Mouse (Mus musculus) right cerebral cortex, adult 2 months (tissue): ENCODE results near the gene Gm572.

Experiments
- DNase-seq, 2 experiments: peaks; one replicate each; pipeline ENCODE4 v3.0.0; 2021 to 2022; ENCODE audit warnings: low spot score in 2 of 2

Gene Gm572

DNA sequence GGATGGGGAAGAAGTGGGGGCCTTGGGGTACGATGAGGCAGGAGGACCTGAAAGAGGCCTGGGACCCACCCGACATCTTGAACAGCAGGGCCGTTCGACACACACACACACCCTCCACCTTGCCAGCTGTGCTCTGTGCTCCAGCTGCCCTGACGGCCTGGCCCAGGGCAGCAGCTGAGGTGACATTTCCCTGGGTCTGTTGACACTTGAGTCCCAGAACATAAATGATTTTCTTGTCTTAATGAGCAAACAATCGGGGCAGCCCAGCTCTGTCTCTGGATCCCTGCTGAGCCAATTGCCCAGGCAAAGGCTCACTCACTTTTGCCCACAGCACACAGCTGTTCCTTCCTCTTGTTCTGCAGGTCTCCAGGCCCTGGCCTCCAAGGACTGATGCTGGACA lies 20.9 kb downstream of the Gm572 start:
- no peak for DNase-seq

DNA sequence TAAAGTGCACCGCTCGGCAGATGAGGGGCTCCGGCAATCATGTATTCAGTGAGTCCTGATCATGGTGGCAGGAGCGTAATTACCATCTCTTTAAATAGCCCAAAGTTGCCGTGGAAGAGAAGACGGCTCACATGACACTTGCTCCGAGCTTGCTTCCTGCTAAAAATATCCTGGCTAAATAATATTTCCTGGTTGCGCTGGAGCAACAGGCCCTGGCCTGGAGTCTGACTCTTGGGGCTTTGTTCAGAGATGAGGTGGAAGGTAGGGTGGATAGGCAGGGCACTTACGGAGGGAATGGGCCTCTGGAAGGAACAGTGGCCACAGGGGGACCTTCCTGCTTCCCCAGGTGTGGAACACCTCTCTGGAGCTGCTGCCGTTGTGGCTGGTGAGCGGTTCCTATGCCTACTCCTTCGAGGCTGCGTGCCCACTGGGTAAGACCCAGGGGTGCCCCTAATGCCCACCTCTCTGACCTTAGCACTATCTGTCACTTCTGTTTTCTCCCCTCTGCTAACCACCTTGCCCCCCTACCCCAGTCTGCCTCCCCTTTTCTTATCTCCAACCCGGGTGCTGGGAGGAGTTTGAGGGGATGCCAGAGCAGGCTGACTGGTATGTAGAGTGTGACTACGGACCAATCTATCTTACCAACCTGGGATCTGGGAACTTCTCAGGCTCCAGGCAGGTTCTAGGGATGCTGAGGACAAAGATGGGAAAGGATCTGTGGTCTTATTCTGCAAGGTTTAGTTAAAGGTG lies 24.1 kb downstream of the Gm572 start:
- DNase-seq: no peak

- DNase-seq: no peak
Measured at GRCm38 (mm10) chr4:148671230-148671947, 28.3 kb downstream of the Gm572 start.

DNA sequence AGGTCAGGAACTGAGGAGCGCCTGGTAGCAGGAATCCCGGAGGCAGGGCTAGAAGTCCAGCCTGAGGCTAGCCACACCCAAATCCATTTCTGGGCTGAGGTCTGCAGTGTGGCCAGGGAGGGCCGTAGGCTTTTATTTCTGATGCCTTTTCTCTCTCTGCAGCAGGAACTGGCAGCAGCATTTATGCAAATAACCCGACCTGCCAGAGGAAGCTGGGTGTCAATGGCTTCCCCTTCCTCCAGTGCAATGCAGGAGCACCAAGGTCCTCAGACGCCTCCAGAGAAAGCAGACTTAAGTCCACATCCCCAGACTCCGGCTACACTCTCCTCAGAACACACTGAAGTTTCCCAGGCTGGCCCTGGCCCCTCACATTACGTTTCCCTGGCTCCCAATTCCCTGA lies 31.9 kb downstream of the Gm572 start:
- no peak for DNase-seq

DNA sequence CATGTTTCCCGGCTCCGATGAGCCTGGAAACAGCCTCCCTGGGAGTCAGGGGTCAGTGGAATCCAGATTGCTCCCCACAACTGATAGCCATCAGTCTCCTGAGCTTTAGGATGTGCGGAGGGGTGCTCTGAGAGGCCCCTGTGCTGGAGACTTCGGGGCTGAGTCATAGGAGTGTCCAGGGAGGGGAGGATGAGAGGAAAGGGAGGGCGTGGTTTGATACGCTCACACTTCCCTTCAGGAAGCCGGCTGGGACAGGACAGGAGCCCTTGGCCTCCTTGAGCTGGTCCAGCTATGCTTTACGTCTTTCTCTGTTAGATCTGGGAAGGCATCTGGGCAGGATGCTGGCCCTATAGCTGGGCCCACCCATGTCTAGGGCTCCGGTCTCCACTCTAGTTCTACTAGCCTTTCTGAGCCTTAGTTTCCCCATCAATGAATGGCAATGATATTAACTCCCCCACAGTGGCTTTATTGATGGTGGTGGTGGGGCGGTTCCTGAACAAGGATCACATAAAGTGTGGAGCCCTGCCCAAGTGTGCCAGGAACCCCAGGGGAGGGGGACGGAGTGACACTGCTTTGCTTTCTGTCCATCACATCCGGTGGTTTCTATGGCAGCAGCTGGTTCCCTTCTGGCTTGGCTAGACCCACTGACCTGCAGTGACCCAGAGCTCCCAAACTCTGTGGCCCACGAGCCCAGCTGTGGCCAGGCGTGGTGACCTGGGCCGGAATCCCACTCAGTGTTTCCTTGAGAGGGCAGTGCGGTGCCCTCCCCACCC lies 33.3 kb downstream of the Gm572 start:
- DNase-seq: no peak

DNA sequence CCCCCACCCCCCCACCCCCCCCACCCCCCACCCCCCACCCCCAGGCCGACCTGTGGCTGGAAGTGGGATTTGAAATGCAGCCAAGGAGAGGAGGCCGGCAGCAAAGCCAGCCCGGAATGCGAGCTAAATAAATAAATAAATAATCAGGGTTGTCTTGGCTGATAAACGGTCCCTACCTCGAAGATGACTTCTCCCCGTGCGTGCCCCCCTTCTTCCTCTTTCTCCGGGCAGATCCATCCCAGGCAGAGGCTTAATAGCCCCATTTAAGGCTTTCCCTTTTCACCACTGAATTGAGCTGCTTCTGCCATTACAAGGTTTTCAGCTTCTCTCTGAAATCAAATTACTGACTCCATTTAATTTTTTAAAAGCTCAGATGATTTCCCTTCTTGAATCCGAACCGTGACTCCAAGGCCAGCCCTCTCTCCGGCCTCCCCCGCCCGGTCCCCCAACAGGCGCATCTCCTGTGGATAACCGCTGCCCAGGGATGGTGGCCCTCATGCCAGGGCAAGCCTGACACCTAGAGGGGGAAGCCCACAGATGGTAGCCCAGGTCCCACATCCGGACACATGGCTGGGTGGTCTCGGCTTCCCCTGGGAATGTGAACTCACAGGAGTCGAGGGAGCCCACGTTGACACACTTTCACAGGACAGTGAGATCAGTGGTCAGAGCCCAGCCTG lies 34.0 kb downstream of the Gm572 start:
- no peak for DNase-seq

- no peak for DNase-seq
Measured at GRCm38 (mm10) chr4:148678105-148678504, 35.0 kb downstream of the Gm572 start.

DNA sequence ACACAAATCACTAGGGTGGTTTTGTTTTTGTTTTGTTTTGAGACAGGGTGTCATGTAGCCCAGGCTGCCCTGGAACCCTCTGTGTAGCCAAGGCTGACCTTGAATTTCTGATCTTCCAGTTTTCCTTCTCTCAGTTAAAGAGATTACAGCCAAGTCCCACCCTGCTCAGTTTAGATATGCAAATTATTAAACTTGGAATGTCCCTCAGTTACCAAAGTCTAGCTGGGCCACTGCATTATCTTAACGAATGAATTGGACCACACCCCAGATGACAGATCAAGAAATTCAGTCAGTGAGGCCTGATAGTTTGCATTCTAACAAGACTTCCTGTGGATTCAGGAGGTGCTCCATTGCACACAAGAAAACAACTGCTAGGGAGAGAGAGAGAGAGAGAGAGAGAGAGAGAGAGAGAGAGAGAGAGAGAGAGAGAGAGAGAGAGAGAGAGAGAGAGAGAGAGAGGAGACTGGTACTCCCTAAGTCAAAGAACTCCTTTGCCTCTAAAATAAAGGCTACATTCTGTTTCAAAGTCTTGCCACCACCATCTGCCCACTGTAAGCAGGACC lies 37.5 kb downstream of the Gm572 start:
- no peak for DNase-seq

GRCm38 (mm10) chr4:148681429-148681828 lies 38.3 kb downstream of the Gm572 start:
- DNase-seq: peak; percentile 51 to 65

GRCm38 (mm10) chr4:148682961-148683360 lies 39.8 kb downstream of the Gm572 start:
- no peak for DNase-seq

DNA sequence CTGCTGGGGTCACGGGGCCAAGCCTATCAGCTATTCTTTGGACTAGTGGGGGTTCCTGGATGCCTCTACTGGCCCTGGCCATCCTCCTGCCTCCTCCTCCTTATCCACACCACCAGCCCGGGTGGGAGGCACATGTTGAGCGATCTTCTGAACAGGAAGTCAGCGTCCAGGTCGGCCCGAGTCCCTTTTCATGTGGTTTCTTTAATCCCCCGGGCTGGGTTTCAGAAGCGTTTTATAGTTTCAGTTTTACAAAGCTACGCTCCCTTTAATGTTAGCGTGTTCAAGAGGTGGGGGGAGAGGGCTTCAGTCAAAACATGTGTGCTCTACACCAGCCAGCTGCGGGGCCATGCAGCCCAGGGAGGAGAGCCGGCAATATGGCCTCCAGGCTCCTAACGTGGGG lies 40.4 kb downstream of the Gm572 start:
- DNase-seq: no peak

GRCm38 (mm10) chr4:148686491-148686941 lies 43.4 kb downstream of the Gm572 start:
- no peak for DNase-seq

- no peak for DNase-seq
Measured at GRCm38 (mm10) chr4:148688091-148688490, 45.0 kb downstream of the Gm572 start.

GRCm38 (mm10) chr4:148691185-148691584 lies 48.1 kb downstream of the Gm572 start:
- DNase-seq: no peak

DNA sequence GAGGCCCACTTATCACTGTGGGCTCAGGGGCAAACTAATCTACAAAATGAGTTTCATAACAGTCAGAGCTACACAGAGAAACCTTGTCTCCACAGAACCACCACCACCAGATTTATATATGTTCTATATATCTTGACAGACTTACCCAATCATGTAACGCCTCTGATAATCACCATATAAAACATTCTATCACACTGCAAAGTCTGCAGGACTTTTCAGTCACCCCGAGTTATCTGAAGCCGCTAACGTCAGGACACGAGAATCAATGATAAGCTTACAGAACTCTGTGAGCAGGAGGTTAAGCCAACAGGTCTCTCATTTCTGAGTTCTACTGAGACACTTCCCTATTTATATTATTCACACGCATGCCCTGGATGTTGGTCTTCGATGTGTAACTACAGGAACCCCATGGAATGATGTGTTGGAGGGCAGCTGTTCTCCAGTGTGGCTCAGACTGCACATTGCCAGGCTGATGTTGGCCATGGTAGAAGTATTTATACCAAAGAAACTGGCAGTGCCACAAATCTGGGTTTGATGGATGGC lies 50.4 kb downstream of the Gm572 start:
- DNase-seq: no peak

DNA sequence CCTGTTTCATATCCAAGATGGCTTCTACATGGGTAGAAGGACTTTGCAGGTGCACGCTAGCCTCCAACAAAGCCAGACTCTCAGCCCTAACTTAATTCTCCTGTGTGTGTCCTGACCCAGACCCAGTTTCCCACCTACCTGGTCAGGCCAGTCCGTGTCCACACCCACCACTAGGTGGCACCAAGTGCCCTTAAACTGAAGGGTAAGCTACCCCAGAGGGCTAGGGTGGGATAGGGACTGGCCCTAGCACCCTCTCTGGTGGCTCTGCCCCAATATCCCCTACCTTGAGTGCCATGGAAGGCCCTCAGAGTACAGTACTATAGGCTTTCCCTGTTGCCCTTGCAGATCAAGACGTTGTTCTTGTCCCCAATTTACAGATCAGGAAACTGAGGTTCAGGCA lies 61.6 kb downstream of the Gm572 start:
- peak; percentile 31 to 41 for DNase-seq

- DNase-seq: no peak
Measured at GRCm38 (mm10) chr4:148708836-148709235, 65.7 kb downstream of the Gm572 start.

GRCm38 (mm10) chr4:148710446-148710845 lies 67.3 kb downstream of the Gm572 start:
- no peak for DNase-seq

DNA sequence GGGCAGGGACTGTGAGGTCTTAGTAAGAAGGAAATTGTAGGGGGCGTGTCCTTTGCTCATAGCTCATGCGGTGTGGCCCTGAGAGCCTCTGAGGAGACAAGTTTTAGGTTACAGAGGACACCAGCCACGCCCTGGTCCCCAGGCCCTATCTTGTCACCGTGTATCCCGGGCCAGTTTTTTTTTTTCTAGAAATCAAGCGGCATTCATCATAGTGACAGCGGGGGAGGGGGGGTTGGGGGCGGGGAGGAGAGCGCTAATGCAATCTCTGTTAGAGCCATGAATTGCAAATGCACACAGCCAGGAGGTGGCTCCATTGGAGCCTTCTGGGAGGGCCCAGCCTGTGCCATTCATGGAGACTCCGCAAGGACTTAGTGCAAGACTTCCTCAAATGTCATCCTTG lies 68.2 kb downstream of the Gm572 start:
- no peak for DNase-seq

- DNase-seq: no peak
Measured at GRCm38 (mm10) chr4:148712632-148713031, 69.5 kb downstream of the Gm572 start.

DNA sequence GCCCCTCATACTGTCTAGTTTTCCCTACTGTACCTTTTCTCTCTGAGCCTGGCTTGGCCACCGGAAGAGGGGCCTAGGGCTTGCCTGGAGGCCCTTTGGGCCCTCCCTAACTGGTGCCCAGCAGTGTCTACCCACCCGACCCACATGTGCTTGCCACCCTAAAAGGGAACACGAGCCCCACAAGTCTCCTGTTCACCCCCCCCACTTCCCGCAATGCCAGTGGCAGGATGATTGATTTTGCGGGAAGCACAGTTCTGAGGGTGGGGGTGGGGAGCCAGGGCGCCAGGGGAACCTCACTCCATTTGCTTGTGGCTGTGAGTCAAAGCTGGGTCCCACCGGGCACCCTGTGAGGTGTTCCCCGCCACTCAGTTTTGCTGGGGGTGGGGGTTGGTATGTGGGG lies 70.9 kb downstream of the Gm572 start:
- no peak for DNase-seq
